Mouse (Mus musculus) natural killer cell, adult 2 months (primary cell): ENCODE data around the gene Ppp1r32.

Experiments
- DNase-seq, 2 experiments: peaks; one replicate each; pipeline ENCODE4 v3.0.0; 2022; ENCODE audit warnings: low spot score in 2 of 2

Ppp1r32 gene

DNA sequence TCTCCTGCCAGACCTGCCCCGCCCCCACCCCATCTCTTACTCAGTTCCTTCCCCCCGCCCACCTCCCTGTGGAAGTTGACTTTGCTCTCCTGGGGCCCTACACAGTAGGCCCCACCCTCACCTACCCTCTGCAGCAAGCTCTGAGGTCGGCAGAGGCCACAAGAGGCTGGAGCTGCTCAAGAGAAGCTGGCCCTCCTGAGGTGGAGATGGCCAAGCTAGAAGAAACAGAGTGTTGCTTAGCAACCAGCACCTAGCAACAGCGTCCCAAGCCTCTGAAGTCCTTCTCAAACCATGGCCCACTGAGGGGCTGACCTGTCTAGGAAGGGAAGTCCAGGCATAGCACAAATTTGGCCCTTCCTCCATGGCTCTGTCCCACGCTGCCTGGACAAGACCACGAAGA lies at the start of gene Ppp1r32:
Gene Ppp1r32 (minus strand): TSS at position 226 of the 400 bp plus-strand sequence.
- no peak for DNase-seq

DNA sequence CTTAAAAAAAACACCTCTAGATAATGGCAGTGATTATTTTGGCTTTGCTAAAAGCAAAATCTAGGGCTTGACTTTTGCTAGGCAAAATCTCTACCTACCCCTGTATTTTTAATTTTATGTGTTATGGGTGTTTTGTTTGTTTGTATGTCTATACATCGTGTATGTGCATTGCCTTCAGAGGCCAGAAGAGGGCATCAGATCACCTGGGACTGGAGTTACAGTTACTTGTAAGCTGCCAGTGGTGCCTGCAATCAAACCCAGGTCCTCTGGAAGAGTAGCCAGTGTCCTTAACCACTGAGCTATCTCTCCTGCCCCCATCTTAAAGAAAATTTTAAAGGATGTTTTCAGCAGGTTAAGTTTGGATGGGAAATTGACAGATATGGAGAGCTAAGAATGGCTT lies 47.4 kb upstream of the Ppp1r32 start:
- no peak for DNase-seq

DNA sequence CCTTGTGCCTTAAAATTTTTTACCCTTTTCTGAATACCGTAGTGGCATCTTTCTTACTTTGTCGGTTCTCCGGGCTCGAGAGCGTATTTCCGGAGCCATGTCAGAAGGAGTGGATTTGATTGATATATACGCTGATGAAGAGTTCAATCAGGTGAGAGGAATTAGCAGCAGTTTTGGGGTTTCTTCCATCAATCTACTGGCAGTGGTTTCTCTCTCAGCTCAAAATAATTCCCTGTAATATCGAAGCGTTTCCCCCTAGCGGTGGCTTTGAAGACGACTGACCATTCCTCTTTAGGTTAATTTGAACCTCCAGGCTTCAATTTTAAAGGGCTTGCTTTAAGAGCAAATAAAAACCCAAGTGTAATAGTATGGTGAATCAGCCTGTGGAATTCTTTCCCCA lies 43.2 kb upstream of the Ppp1r32 start, which contains the start of gene Sdhaf2:
Gene Sdhaf2 (minus strand): TSS at position 233 of the 400 bp plus-strand sequence.
- DNase-seq, result peak; percentile 52 to 59

DNA sequence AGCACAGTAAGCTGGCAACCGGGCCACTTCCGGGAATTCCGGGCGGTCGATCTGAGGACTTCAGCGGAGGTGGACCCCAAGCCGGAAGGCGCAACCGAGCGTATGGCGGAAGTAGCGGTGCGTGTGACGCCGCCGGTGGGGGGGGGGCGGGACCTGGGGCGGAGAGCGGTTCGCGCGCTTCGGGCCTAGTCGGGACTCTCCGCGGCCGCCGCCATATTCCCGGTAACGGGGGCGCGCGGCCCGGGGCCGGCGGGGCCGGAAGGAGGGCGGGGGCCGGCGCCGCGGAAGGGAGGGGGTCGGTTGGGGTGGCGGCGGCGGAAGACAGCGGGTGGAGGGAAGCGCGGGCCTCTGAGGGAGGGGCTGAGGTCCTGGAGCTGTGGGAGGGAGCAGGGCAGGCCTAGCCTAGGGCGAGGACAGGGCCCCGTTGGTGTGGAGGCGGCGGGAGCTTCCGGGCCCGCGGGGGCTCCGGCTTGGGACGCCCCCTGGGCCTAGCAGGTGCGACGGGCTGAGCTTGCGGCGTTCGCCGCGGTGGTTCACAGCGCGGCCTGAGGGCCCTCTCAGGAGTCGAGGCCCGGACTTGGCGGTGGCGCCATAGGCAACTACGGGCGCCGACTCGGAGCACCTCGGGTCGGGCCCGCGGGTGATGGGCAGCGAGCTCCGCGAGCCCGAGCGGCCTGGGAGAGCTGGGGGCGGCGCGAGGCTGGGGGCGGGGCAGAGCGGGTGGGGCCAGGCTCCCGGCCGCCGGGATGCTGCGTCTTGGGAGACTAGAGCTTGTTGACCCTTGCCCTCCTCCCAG lies 42.6 kb upstream of the Ppp1r32 start, which contains the start of gene Cpsf7:
Gene Cpsf7 (plus strand): TSS at position 161 of the 796 bp plus-strand sequence.
- DNase-seq, result peak; percentile 82 to 86

DNA sequence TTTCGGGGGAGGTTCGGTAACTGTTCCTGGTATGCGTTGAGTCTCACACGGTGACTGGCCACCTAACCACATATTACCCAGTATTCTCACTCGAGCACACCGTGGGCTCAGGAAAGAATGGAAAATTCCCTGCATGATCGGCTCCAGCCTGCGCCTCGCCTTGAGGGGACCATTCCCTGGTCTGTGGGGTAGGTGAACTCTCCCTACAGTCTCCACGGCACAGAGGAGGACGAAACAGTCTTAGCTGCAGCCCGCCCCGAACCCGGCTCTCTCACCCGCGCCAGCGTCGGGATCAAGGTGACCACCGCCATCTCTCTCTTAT lies 42.0 kb upstream of the Ppp1r32 start:
- no peak for DNase-seq

DNA sequence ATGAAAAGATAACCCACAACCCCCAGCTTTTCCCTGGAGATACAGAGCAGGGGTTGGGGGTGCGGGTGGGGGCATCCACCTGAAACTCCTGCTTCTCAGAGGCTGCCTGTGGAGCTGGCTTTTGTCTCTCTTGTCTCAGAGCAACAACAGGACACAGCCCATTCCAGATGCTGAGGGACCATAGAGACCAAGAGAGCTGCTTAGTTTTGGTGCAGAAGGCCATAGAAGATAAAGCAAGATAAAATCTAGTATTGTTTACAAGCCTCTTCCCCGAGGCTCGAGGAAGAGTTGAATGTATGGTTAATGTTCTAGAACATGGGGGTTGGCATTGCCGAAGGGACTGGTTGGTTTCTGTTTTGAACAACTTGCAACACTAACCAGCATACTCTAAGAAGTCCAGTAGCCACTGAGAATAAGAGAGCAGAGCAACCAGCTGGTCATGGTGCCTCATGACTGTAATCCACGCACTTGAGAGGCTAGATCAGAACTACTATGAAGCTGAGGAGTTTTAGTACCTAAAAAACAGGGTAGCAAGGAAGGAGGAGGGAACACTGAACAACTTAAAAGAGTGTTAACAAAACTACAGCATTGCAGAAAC lies 40.9 kb upstream of the Ppp1r32 start:
- DNase-seq, result no peak

- DNase-seq, result no peak
These were observed 39.2 kb upstream of the Ppp1r32 start for GRCm38 (mm10) chr19:10521926-10522325.

DNA sequence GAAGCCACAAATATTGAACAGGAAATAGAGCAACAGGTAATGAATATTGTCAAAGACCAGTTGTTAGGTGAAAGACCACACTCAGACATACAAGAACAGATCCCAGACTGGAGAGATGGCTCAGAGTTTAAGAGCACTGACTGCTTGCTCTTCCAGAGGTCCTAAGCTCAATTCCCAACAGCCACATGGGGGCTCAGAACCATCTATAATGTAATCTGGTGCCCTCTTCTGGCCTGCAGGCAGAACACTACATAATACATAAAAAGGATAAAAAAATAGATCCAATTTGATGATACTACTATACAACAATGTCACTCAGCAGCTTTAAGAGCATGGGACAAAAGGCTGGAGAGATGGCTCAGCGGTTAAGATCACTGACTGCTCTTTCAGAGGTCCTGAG lies 37.6 kb upstream of the Ppp1r32 start:
- peak in 1 of 2 experiments; percentile 13 for DNase-seq

DNA sequence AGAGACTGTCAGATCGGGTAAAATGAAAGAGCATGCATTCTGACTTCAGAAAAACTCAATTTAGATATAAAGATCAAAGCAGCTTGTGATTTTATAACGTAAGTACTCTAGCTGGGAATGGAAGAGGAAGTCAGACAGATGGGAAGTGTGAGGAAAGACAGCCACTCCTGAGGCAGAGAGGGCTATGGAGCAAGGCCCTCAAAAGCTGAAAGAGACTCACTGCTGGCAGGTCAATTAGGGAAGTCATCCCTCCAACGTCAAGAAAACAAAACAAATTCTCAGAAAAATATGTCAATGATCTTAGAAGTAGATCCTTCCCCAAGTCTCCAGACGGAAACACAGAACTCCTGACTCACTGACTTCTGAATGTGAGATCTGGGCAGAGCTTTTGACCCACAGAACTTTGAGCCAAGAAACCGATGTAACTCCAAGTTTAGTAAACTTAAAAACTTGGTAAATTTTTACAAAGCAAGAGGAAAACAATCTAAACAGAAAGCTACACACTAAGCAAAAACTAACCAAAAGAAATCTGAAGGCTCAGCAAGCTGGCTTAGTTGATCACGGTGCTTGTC lies 28.1 kb upstream of the Ppp1r32 start:
- DNase-seq, result no peak

GRCm38 (mm10) chr19:10502571-10502970 lies 19.8 kb upstream of the Ppp1r32 start:
- peak; percentile 14 to 39 for DNase-seq

- DNase-seq, result no peak
These were observed 17.9 kb upstream of the Ppp1r32 start for GRCm38 (mm10) chr19:10500581-10500980.

DNA sequence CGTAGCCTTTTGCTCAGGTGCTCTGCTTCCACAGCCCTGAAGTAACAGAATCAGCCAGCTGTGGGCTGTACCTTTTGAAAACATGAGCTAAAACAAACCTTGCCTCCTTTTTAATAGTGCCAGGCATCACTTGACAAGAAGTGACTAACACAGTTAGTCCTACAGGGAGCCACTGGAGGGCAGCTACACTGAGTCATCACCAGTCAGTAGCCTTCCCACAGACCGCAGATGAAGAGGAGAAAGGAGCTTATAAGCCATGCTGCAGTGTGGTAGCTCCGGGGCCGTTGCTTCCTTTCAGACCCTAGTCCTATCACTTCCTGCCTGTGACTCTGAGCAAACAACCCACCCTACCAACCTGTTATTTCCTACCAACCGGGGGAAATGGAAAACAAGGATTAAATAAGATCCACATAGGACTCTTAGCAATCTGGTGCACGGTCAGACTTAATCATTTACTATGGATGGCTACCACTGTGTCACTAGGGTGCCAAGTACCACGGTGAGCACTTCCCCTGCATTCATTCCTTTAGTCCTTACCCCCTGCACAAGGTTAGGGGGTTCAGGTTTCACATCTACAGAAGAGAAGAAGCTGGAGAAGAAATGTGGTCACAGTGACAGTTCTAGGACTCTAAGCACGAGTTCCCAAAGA lies 14.9 kb upstream of the Ppp1r32 start:
- no peak for DNase-seq

DNA sequence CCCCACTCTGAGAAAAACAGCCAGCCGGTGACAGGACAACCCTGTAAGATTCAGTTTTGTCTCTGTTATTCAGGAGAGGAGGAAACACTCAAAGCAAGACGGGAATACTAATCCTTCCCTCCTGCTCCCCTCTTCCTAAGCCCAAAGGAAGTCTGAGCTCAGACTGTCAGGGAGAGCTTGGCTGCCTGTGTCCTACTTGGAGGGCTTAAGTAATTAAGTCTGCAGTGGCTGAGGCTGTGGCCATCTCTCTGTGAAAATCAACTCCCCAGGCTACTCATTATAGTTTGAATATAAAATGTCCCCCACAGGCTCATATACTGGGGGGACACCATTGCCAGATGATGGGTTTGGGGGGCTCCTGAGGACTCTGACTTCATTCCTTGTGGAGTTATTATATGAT lies 14.2 kb upstream of the Ppp1r32 start:
- no peak for DNase-seq

DNA sequence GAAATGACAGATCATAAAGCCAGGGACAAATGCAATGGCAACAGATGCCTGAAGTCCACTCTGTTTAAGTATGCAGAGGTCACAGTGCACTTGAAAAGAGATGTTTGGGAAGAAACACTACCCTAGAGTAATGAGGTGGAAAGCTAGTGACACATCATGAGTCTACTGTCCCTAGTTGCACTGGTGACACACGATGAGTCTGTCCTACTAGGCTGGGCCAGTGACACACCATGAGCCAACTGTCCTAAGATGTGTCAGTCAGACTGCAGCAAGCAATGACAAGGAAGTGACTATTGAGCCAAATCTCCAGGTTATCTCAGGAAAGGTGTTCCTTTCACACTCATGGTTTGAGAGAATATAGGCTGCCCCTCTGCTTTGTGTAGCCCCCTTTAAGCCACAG lies 12.9 kb upstream of the Ppp1r32 start:
- no peak for DNase-seq

DNA sequence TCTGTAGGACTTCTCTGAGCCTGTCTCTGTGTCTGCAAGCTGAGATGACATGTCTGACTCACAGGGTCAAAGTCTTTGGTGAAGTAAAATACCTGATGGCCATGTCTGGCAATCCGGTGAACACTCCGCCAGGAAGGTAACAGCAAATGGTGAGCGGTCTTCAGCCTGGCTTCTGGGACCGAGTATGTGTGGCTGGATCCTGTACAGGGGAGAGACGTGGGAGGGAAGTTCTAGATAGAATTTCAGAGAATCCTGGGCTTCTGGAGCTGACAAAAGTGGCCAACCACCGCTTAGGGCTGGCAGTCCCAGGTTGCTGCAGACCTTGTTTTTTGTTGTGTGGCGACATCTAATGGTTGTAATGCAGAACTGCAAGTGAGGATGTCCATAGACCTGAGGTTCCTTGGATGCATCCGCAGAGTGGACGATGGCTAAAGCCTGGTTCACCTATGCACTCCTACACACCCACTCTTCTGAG lies 3.6 kb upstream of the Ppp1r32 start:
- DNase-seq, result peak; percentile 14 to 27

DNA sequence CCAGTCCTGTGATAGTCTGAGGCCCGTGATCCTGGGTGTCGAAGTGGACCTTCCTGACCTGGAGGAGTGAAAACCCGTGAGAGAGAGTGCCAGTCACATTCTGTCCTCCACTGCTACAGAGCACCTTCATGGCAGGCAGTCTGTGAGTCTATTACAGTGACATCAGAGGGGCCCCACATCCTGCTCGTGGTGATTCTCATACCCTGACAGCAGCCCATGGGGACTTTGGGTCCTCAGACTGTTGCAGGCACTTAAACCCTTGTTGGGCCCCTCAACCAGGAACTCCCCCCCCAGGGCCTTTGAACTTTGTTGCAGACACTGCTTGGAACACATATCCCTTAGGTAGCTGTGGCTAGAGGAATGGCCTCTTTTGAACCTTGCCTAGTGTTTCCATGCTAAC lies 3.2 kb downstream of the Ppp1r32 start:
- no peak for DNase-seq

GRCm38 (mm10) chr19:10473779-10474178 lies 8.9 kb downstream of the Ppp1r32 start:
- no peak for DNase-seq

DNA sequence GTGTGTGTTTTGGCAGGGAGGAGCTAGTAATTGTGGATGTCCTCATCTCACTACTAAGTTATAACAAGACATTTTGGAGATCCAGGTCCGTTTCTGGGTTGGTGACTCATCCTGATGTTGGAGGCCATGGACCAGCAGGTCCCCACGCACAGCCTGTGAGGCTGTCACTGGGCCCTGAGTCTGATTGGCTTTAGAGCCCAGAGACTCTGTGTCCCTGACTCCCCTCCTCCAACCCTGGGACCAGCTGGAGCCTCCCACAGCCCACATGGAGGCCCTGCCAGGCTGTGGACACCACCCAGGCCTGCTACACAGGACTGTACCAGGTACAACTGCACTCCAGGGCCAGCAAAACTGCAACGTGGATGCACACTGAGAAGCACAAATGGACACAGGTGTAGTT lies 9.8 kb downstream of the Ppp1r32 start:
- DNase-seq, result no peak

DNA sequence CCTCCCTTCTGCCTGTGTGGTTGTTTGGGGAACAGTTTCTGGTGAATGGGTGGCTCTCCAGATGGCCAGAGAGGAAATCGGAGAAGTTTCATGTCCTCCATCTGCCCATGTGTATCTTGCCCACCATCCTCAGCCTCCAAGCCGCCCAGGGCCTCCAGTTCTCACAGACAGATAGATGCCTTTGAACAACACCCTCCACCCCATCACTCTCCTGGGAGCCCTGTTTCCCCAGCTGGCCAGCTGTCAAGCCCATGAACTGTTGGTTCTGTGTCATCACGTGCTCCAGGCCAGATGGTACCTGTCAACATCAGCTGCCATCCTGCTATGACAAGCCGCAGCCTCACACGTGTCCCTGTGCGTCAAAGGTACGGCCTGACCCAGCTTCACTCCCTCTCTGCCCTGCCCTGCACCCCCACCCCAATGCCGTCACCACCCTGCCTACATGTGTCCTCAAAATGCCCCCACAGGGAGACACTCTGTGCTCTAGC lies 13.5 kb downstream of the Ppp1r32 start:
- peak in 1 of 2 experiments; percentile 36 for DNase-seq

DNA sequence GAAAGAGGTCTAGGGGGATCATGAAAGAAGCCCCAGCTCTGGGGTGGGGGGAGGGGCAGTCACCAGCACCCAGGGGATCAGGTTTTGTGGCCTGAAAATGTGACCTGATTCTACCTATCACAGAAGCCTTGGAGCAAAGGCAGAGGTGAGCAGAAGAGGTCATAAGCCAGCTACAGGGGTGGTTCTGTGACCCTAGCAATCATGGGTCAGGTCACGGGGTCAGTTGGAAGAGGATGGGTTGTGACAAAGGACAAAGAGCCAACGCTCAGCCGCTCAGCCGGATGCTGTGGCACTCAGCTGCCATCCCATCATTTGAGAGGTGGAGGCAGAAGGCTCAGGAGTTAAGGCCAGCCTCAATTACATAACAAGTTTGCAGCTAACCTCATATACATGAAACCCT lies 18.3 kb downstream of the Ppp1r32 start:
- DNase-seq, result no peak

DNA sequence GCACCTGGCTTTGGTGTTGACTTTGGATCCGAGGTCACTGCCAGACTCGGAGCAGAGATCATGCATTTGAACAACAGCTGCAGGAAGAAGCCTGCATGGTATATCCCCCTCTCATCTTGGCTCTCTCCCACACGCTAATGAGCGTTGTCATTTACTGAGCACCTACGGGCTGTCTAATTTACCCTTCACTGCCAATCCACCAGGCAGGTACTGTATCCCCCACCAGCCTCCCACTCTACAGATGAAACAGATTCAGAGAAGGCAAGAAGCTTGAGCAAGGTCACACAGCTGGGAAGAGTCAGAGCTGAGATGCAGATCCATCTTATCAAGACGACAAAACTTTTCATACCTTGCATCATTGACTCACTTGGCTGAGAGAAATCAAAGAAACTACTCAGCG lies 21.1 kb downstream of the Ppp1r32 start:
- DNase-seq, result no peak

- no peak for DNase-seq
These were observed 22.8 kb downstream of the Ppp1r32 start for GRCm38 (mm10) chr19:10459907-10460306.
